Mouse (Mus musculus): ENCODE results near the gene Gas2l1.

DNA sequence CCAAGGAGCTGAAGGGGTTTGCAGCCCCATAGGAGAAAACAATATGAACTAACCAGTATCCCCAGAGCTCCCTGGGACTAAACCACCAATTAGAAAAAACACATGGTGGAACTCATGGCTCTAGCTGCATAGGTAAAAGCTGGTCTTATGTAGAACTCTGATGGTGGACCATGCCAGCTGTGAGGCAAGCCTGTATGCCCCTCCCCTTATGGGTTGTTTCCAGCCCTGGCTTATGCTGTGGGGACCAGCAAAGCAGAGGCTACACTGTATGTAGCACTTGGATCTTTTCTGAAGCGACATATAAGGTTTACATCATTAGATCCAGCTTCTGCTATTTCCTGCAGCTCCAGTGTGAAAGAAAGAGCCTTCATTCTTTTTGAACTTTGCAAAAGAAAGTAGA, 57.9 kb downstream of the Gas2l1 start:
- no peak for TF ChIP-seq GATA1 (IDR thresholded peaks at IDR 0.05; ENCODE audit: low read length)
- TF ChIP-seq TAL1 (IDR thresholded peaks at IDR 0.05; ENCODE audit: low read length) = no peak
